Mouse (Mus musculus): Measurements from ENCODE around the gene Yrdc. TPM values are rescaled to one million over a fixed set of nuclear protein-coding genes. Genes with fewer than 3 reads are reported as not detected.

Gene Yrdc
- total RNA-seq, 2 experiments from 2014 or later: 10.4 to 11.9 TPM

GRCm38 (mm10) chr4:124849631-124850260, 733 bp upstream of the Yrdc start:
- peak; percentile 17 for DNase-seq (ENCODE audit: low spot score)

GRCm38 (mm10) chr4:124850933-124851658, 617 bp downstream of the Yrdc start, which contains the start of gene 1110065P20Rik:
Gene 1110065P20Rik (minus strand): TSS chr4:124851196.
- DNase-seq (ENCODE audit: low spot score): peak; percentile 46

GRCm38 (mm10) chr4:124856294-124856693, 5.8 kb downstream of the Yrdc start:
- no peak for DNase-seq (ENCODE audit: low spot score)

GRCm38 (mm10) chr4:124858370-124858769, 7.9 kb downstream of the Yrdc start:
- DNase-seq (ENCODE audit: low spot score): no peak

DNA sequence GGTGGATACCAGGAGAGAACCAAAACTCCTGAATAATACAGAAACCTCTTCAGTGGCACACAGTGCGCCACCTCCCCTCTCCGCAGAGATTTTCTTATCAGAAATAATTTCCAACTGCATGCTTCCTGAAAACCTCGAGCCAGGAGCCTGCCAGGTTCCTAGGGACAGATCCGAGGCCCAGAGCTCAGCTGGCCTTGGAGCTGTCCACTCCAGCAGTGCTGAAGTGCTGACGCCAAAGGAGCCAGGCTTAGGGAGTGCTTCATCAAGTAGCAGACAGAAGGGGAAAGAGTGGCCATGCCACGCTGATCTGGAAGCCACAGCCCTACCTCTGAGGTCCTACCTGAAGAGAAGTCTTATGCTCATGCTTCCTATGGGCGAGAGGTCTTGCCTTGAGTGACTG, 10.0 kb downstream of the Yrdc start:
- peak; percentile 42 for DNase-seq (ENCODE audit: low spot score)

DNA sequence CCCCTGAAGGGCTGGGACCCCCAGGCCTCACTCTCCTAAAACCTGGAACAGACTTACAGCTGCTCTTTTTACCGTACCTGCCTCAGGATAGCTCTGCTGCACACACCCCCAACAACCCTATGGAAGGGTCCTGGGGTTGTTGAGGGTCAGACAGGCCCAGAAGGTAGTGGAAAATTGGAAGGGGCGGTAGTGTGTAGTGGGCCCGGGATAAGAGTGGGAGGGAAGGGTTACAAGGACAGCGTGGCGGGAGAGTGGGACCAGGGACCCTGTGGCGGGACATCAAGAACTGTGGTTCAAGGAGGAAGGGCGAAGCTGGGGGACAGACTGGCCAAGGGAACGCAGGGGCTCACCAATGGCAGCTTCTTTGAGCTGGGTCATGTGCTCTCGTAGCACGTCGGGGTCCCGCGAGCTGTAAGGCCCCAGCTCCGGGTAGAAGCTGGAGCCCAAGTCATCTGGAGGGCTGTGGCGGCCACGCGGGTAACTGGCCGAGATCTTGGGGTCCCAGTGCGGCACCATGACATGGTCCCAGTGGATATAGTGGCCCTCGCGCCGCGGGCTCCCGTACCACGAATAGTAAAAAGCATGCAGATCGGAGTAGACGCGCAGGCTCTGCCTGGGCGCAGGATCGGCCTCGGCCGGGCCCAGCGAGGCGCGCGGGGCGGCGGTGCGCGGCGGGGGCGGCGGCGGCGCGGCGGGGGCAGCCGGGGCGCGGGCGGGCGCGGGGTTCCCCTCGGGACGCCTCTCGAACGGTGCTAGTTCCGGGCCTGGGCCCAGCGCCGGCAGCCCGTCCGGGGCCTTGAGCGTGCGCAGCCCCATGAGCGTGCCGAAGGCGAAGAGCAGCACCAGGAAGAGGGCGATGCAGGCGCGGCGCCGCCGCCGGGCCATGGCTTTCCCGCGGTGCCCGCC, 11.1 kb downstream of the Yrdc start, which contains the start of gene Maneal:
Gene Maneal, minus strand, starts transcription at position 889 of the 906 bp plus-strand sequence.
- DNase-seq (ENCODE audit: low spot score): no peak

DNA sequence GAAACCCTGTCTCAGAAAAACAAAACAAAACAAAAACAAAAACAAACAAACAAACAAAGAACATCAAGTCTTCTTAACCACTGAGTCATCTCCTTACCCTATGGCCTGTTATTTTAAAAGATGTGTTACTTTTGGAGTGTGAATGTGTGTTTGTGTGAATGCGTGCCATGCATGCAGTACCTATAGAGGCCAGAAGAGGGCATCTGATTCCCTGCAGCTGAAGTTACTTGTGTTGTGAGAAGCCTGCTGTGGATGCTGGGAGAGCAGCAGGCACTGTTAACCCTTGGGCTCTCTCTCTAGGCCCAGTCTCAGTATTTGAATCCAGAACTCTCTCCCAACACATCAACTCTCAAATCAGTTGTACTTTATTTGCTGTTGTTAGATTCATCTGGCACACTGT, 22.2 kb downstream of the Yrdc start:
- DNase-seq (ENCODE audit: low spot score): no peak

DNA sequence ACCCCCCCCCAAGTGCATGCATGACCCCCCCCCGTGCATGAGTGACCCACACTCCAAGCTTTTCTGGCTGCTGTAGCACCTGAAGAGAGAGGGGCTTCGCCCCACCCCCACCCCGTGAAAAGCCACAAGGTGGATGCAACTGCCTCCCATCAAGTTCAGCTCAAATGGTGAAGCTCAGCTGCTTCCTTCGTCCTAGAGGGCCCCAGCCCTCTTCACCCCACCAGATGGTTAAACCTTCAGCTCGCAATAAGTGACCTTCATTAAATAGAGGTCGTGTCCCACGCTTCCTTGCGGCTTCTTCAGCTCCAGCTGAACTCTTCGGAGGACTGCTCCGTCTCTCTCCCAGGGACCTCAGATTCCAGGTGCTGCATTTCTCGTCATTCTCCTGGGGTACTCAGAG, 30.1 kb downstream of the Yrdc start, which contains the start of gene Epha10:
Gene Epha10, plus strand, starts transcription at position 301 of the 400 bp plus-strand sequence.
- no peak for DNase-seq (ENCODE audit: low spot score)

DNA sequence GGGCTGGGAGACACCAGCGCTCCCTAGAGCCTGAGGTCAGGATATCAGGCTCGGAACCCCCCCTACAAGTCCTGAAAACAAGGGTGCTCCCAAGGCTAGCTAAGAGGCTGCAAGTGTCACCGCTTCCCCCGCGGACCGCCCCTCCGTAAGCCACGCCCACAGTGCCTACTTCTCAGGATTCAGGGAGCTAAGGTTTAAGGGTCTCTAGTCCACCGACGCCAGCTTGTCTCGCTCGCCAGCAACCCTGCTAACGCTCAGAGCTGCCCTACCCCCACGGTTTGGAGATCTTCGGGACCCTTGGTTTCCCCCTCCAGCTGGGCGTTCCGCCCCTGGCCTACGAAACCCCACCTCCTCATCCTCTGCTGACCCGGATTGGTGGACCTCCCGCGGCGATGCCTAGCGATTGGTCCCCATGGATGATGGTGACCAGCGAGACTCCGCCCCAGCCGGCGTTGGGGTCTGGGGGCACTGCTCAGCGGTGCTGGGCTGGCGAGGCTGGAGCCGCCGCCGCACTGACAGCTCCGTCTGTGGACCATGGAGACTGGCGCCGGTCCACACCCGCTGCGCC, 30.9 kb downstream of the Yrdc start:
- DNase-seq (ENCODE audit: low spot score): no peak

DNA sequence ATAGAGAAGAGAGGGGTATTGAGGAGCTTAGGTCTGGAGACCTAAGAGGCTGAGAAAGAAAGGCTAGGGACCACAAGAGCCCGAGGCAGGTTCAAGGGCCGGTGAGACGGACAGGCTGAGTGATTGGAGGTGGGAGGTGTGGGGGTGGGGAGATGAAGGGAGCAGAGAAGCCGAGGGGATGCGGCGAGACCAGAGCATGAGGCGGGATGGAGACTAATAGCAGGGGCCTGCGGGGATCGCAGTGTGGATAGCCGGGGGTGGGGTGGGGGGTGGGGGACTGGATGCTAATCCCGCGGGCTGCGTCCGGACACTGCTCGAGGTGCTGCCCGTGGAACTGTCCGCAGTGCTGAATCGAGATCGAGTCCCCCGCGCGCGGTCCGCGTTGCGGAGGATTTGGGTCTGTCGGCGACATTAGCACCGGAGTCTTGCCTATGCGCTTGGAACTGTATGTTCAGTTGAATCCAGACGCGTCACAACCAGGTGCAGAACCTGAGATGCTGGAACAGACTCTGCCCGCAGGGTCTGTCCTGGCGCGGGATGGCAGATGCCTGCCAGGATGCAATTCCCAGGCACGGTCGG, 31.8 kb downstream of the Yrdc start:
- no peak for DNase-seq (ENCODE audit: low spot score)

GRCm38 (mm10) chr4:124888702-124889101, 38.2 kb downstream of the Yrdc start:
- no peak for DNase-seq (ENCODE audit: low spot score)

- no peak for DNase-seq (ENCODE audit: low spot score)
Measured at GRCm38 (mm10) chr4:124889935-124890334, 39.5 kb downstream of the Yrdc start.

DNA sequence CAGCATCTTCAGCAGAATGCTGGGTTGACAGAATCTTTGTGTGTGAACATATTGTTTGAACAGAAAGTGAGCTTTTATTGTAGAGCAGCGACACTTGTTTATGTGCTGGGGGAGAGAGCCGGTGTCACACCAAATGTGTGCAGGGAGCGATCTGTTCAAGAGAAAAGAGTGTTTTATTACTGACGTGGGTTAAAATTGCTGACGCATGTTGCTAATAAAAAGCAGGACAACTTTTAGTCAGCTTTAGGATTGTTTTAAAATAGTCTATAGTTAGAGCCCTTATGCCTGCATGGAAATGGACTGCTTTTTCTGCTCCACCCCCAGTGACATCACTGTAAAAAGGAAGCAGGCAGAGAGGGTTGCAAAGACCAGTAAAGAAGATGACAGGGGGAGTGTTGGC, 40.4 kb downstream of the Yrdc start:
- no peak for DNase-seq (ENCODE audit: low spot score)

- DNase-seq (ENCODE audit: low spot score): no peak
Measured at GRCm38 (mm10) chr4:124893769-124894168, 43.3 kb downstream of the Yrdc start.

GRCm38 (mm10) chr4:124894508-124895428, 44.3 kb downstream of the Yrdc start:
- no peak for DNase-seq (ENCODE audit: low spot score)

GRCm38 (mm10) chr4:124898428-124898827, 47.9 kb downstream of the Yrdc start:
- DNase-seq (ENCODE audit: low spot score): no peak

- no peak for DNase-seq (ENCODE audit: low spot score)
Measured at GRCm38 (mm10) chr4:124899906-124900305, 49.4 kb downstream of the Yrdc start.
